Mouse (Mus musculus): ENCODE results near the gene Sept9. TPM values are rescaled to one million over a fixed set of nuclear protein-coding genes. Genes with fewer than 3 reads are reported as not detected.

The Sept9 gene
- polyA plus RNA-seq, 1 experiment from 2014 or later = 135 TPM

DNA sequence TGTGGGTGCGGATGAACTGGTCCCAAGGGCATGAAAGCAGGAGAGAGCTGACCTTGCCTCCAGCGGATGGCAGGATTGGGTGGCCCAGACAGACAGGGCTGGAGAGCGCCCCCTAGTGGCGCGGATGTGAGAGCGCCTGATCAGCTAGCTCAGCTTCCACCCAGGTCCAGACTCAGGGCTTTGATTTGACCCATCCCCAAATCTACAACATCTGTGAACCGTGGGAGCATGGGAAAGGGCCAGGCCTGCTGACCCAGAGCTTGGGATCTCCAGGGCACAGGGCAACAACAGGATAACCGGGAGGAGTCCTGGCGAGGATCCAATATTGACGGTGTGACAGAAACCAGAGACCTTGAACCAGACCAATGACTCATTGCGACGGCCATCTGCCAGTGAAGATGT, 190.5 kb downstream of the Sept9 start:
- Histone ChIP-seq H3K9me3 (no peaks in the 10 kb centered on the region), H3K9ac (no peak overlapping the region), H3K27me3 (peaks cover 25% of the 10 kb centered on the region), H3K36me3 (no peaks in the 10 kb centered on the region), H3K4me3 (no peak overlapping the region), H3K4me2 (no peak overlapping the region), H3K27ac (no peak overlapping the region), H3K4me1 (peaks cover 30% of the 10 kb centered on the region)
- no peak for ATAC-seq (ENCODE audit: insufficient number of reproducible peaks, low FRiP score, low TSS enrichment, low read depth)
- WGBS = 22% methylated on average over 12 of the region's 12 CpGs

DNA sequence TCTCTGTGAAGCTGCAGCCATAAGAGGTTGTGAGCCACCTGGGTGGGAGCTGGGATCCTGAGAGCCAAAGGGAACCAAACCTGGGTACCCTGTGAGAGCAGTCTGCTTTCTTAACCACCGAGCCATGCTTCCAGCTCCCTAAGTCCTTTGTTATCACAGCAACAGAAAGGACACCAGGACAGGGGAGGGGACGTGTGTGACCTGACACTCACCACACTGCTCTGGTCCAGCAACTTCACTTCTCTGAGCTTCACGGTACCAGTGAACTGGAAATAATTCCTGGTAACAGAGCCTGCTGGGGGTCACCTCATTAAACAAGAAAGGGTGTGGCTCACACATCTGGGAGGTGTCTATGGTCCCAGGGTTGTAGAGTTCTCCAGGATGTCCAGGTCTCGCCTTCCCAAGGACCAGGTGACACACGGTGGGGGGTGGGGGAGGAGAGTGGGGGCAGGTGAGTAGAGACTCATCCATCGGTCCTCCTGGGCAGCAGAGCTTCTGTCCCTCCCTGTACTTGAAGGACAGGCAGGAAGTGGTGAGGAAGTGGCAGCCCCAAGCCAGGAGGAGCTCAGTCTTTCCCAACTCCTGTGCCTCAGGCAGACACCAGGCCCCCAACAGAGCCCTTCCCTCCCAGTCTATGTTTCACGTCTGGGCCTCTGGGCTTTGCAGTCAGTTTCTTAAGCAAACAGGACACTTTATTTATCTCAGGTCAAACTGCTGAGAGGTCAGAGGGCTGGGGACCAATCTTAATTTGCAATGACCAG, 191.5 kb downstream of the Sept9 start:
- ATAC-seq (ENCODE audit: insufficient number of reproducible peaks, low FRiP score, low TSS enrichment, low read depth) = no peak
- Histone ChIP-seq H3K27ac (no peak overlapping the region), H3K4me3 (no peak overlapping the region), H3K4me1 (peaks cover 29% of the 10 kb centered on the region), H3K36me3 (no peaks in the 10 kb centered on the region), H3K4me2 (no peak overlapping the region), H3K9me3 (no peaks in the 10 kb centered on the region), H3K9ac (no peak overlapping the region), H3K27me3 (peaks cover 29% of the 10 kb centered on the region)
- 38% methylated on average over 7 of the region's 7 CpGs for WGBS

DNA sequence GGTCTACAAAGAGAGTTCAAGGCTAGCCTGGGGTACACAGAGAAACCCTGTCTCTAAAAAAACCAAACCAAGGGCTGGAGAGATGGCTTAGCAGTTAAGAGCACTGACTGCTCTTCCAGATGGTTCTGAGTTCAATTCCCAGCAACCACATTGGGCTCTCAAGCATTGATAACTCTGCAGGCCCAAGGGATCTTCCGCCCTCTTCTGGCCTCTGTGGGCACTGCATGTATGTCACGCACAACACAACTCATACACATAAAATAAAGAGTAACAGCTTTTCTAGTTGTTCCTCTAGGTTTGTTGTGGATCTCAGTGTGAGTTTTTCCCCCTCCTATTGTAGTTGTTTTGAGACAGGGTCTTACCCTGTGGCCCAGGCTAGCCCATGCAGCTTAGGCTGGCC, 192.8 kb downstream of the Sept9 start:
- Histone ChIP-seq H3K36me3 (no peaks in the 10 kb centered on the region), H3K4me1 (peaks cover 26% of the 10 kb centered on the region), H3K9me3 (no peaks in the 10 kb centered on the region), H3K4me2 (no peak overlapping the region), H3K27me3 (peaks cover 39% of the 10 kb centered on the region), H3K27ac (no peak overlapping the region), H3K9ac (no peak overlapping the region), H3K4me3 (no peak overlapping the region)
- ATAC-seq (ENCODE audit: insufficient number of reproducible peaks, low FRiP score, low TSS enrichment, low read depth) = no peak
- 94% methylated on average over 2 of the region's 2 CpGs for WGBS

DNA sequence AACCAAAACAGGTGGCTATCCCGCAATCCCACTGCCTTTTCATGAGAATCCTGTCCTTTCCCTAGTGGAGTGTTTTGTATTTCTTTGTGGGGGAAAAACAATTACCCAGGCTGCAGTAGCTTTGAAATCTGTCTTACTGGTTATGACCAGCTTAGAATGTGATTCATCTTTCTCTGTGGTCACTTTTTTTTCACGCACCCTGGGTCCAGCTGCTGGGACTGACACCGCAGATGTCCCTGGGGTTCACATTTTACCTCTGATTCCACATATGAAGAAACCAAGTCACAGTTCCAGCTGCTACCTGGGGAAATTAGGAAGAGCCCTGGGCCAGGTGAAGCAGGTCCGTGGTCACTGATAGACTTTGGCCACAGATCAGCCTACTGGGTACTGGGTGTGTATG, 194.3 kb downstream of the Sept9 start:
- no peak for ATAC-seq (ENCODE audit: insufficient number of reproducible peaks, low FRiP score, low TSS enrichment, low read depth)
- H3K27me3 ChIP-seq = peaks cover 50% of the 10 kb centered on the region
- no peaks in the 10 kb centered on the region for H3K9me3 ChIP-seq
- no peak overlapping the region for H3K4me2 ChIP-seq
- H3K9ac ChIP-seq = no peak overlapping the region
- no peak overlapping the region for H3K27ac ChIP-seq
- no peaks in the 10 kb centered on the region for H3K36me3 ChIP-seq
- no peak overlapping the region for H3K4me3 ChIP-seq
- peaks cover 26% of the 10 kb centered on the region for H3K4me1 ChIP-seq
- whole genome bisulfite sequencing = 62% methylated on average over 4 of the region's 4 CpGs

DNA sequence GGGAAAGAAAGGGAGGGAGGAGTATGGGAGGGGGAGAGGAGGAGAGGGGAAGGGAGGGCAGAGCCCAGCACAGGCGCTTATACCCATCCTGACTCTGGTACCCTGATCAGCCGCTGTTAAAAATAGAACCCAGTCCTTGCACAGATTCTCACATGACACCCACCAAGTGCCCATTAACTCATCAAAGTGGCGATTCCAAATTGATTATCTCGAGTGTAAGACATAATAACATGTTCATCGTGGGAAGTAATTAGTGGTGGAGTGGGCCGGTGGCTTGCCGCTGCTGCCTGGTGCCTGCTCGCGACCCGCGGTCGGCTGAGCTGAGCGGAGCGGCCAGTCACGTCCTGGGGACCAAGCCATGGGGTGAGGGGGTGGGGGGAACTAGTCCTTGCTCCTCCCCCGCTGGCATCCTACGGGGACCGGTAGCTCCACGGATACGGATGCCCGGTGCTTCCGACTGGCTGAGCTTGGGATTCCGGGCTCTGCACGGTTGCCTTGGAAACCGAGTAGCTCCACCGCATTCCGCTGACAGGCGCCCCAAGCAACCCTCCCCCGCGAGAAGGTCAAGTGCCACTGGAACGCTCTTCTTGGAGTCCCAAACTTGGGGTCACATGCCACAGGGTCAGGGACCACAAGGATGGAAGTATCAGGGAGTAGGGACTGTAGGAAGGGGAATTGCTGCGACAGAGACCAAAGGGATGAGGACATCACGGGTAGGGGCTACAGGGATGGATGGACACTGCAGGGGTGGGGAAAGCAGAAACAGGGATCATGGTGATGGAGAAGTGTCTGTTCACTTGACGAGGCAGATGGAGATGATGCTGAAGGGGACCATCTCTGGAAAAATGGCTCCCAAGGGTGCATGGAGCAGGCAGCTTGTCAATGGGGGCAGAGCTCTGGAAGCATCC, 195.0 kb downstream of the Sept9 start:
- H3K4me2 ChIP-seq = peak overlapping the region; percentile 52
- H3K27me3 ChIP-seq = peaks cover 54% of the 10 kb centered on the region
- peaks cover 26% of the 10 kb centered on the region for H3K4me1 ChIP-seq
- H3K4me3 ChIP-seq = peak overlapping the region; percentile 27
- no peak overlapping the region for H3K9ac ChIP-seq
- ATAC-seq (ENCODE audit: insufficient number of reproducible peaks, low FRiP score, low TSS enrichment, low read depth) = no peak
- H3K27ac ChIP-seq = no peak overlapping the region
- 1% methylated on average over 34 of the region's 34 CpGs for WGBS
- no peaks in the 10 kb centered on the region for H3K9me3 ChIP-seq
- H3K36me3 ChIP-seq = no peaks in the 10 kb centered on the region

DNA sequence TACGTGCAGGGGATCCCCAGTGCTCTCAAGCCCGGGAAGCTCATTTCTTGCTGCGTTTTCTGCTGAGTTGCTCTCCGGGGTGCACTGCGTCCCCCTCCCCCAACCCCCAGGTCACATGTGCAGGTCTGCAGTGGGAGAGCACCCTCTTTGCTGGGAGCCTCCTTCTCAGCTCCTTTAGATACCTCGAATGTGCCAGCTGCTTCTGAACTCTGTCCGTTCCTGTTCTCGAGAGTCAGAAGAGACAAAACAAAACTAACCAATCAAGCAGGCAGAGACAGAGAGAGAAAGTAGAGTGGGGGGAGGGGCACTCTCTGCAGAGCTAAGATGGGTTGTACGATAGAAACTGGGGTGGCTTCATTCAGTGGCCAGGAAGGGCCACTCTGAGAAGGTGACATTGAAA, 195.8 kb downstream of the Sept9 start:
- Histone ChIP-seq H3K9ac (no peak overlapping the region), H3K4me2 (peak overlapping the region; percentile 52; the same call in 1 of the 2 replicates), H3K9me3 (no peaks in the 10 kb centered on the region), H3K27ac (no peak overlapping the region), H3K27me3 (peaks cover 57% of the 10 kb centered on the region), H3K4me3 (no peak overlapping the region), H3K36me3 (no peaks in the 10 kb centered on the region), H3K4me1 (peaks cover 22% of the 10 kb centered on the region)
- ATAC-seq (ENCODE audit: insufficient number of reproducible peaks, low FRiP score, low TSS enrichment, low read depth) = no peak
- WGBS = 11% methylated on average over 9 of the region's 9 CpGs

DNA sequence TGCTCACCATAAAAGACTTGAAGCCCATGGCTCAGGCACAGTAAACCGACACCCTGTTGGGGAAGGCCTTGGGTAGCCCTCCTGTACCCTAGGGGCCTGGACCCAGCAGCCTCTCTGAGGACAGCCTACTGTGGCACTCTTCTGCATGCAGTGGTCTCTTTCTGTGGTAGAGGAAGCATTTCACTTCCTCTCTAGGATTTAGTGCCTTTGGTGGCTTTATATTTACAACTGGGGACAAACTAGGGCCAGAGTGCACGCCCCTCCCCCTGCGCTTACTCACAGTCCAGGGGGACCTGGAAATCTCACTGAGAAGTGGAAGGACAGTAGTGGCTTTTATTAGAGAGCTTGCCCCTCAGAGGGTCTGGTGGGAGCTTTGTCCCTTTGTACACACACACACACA, 197.5 kb downstream of the Sept9 start:
- Histone ChIP-seq H3K4me3 (no peak overlapping the region), H3K27ac (no peak overlapping the region), H3K27me3 (peaks cover 57% of the 10 kb centered on the region), H3K4me2 (no peak overlapping the region), H3K4me1 (peaks cover 17% of the 10 kb centered on the region), H3K36me3 (no peaks in the 10 kb centered on the region), H3K9me3 (no peaks in the 10 kb centered on the region), H3K9ac (no peak overlapping the region)
- WGBS = 58% methylated on average over 3 of the region's 3 CpGs
- ATAC-seq (ENCODE audit: insufficient number of reproducible peaks, low FRiP score, low TSS enrichment, low read depth) = no peak

DNA sequence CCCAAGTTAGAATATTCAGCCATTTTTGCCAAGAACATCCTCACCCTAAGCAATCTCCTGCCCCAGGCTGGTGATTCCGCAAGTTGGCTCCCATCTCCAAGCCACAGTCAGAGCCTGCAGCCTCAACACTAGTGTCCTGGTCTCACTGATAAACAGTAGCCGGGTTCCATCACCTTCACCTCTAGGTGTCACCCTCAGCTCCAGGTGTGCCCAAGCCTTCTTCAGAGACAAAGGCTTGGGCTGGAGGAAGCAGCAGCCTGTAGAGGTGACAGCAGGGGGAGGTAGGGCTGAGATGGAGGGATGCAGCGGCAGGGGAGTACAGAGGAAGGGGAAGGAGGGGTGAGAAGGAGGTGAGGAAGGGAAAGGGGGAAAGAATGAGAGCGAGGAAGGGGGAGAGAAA, 198.3 kb downstream of the Sept9 start:
- no peak for ATAC-seq (ENCODE audit: insufficient number of reproducible peaks, low FRiP score, low TSS enrichment, low read depth)
- Histone ChIP-seq H3K27me3 (peaks cover 57% of the 10 kb centered on the region), H3K9me3 (no peaks in the 10 kb centered on the region), H3K4me2 (no peak overlapping the region), H3K9ac (no peak overlapping the region), H3K4me3 (no peak overlapping the region), H3K4me1 (peaks cover 17% of the 10 kb centered on the region), H3K36me3 (no peaks in the 10 kb centered on the region), H3K27ac (no peak overlapping the region)
- 22% methylated on average over 4 of the region's 4 CpGs for WGBS

DNA sequence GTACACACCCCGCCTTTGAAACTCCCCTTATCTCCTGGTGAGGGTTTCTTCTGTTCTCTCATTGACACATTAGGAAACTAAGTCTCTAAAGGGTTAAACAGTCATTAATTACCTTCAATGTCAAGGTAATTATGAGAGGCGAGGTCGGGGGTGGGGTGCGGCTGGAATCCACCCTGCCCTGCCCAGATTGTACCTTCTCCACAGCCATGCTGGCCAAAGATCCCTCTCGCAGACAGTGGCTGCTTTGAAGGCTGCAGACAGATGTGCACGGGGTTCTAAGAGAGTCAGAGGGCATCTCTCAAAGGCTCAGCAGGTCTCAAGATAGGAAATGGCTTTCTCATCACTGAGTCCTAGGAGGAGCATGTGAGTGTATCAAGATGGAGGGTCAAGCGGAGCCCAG, 198.7 kb downstream of the Sept9 start:
- Histone ChIP-seq H3K4me2 (no peak overlapping the region), H3K36me3 (no peaks in the 10 kb centered on the region), H3K27ac (no peak overlapping the region), H3K4me3 (no peak overlapping the region), H3K9me3 (no peaks in the 10 kb centered on the region), H3K4me1 (peaks cover 17% of the 10 kb centered on the region), H3K27me3 (peaks cover 54% of the 10 kb centered on the region), H3K9ac (no peak overlapping the region)
- ATAC-seq (ENCODE audit: insufficient number of reproducible peaks, low FRiP score, low TSS enrichment, low read depth) = no peak
- 33% methylated on average over 7 of the region's 7 CpGs for WGBS

DNA sequence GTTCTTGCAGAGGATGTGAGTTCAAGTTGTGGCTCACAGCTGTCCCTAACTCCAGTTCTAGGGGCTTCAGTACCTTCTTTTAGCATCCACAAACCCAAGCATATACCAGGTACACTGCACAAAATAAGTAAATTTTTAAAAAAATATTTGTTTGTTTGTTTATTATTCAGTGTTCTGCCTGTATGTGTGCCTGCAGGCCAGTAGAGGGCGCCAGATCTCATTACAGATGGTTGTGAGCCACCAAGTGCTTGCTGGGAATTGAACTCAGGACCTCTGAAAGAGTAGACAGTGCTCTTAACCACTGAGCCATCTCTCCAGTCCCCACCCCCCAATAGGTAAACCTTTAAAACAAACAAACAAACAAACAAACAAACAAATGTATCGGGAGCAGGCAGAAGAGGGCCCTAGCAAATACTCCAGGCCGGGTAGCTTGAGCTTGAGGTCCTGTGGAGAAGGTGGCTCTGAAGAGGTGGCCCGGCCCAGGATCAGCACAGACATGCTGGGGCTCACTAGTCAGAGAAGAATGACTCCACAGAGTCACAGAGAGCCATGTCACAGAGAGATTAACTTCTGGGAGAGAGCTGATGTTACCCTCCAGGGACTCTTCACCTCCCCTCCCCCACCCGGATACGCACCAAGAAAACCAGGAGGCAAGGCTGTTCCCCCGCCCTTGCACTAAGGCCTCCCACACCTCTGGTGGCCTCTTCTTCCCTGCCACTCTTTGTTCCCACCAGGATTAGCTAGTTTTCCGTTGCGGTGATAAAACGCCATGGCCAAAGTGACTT, 202.3 kb downstream of the Sept9 start:
- H3K27ac ChIP-seq = no peak overlapping the region
- WGBS = 86% methylated on average over 10 of the region's 10 CpGs
- no peak overlapping the region for H3K4me3 ChIP-seq
- H3K27me3 ChIP-seq = peaks cover 29% of the 10 kb centered on the region
- ATAC-seq (ENCODE audit: insufficient number of reproducible peaks, low FRiP score, low TSS enrichment, low read depth) = no peak
- peaks cover 9% of the 10 kb centered on the region; the same call in 1 of the 2 replicates for H3K4me1 ChIP-seq
- no peaks in the 10 kb centered on the region for H3K9me3 ChIP-seq
- H3K9ac ChIP-seq = no peak overlapping the region
- H3K4me2 ChIP-seq = no peak overlapping the region
- no peaks in the 10 kb centered on the region for H3K36me3 ChIP-seq

DNA sequence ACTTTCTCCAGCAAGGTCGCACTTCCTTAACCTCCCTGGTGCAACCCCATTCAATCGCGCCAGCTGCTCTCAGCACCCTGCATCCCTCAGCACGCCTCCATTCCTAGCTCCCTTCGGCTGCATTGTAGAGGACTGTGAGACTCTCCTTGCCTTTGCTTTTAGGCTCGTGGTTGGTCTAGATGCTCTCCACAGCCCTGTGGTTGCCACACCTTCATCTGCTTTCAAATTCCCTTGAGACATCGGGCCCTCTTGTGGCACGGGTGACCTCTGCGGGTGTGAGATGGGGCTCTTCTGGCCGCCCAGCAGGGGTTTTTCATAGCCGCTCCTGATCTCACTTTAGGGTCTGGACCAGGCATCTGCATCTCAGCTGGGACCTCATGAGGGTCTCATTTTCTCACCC, 203.1 kb downstream of the Sept9 start:
- Histone ChIP-seq H3K36me3 (no peaks in the 10 kb centered on the region), H3K27me3 (peaks cover 22% of the 10 kb centered on the region), H3K4me2 (no peak overlapping the region), H3K4me1 (peaks cover 17% of the 10 kb centered on the region), H3K27ac (no peak overlapping the region), H3K4me3 (no peak overlapping the region), H3K9me3 (no peaks in the 10 kb centered on the region), H3K9ac (no peak overlapping the region)
- ATAC-seq (ENCODE audit: insufficient number of reproducible peaks, low FRiP score, low TSS enrichment, low read depth) = no peak
- 72% methylated on average over 11 of the region's 11 CpGs for WGBS
